Mouse (Mus musculus): ENCODE results near the gene Rapgef5. TPM values are rescaled to one million over a fixed set of nuclear protein-coding genes. Genes with fewer than 3 reads are reported as not detected.

Rapgef5 gene
- polyA plus RNA-seq, 1 experiment from 2014 or later = 31.7 TPM

- 80% methylated on average over 8 of the region's 8 CpGs for WGBS
- Histone ChIP-seq H3K27me3 (replicated peaks) (no peaks in the 10 kb centered on the region), H3K4me3 (replicated peaks) (no peak overlapping the region), H3K4me2 (no peak overlapping the region), H3K9me3 (replicated peaks) (no peaks in the 10 kb centered on the region), H3K4me1 (peaks cover 8% of the 10 kb centered on the region; the same call in 1 of the 2 replicates), H3K27ac (replicated peaks) (no peak overlapping the region; the same call in 1 of the 2 replicates), H3K9ac (replicated peaks) (no peak overlapping the region), H3K36me3 (peaks cover 5% of the 10 kb centered on the region)
- no peak for ATAC-seq (ENCODE audit: low FRiP score)
These were observed 211.3 kb downstream of the Rapgef5 start for GRCm38 (mm10) chr12:117727481-117728177.

GRCm38 (mm10) chr12:117728178-117728611 lies 211.9 kb downstream of the Rapgef5 start:
- peaks cover 5% of the 10 kb centered on the region for H3K36me3 ChIP-seq
- H3K9me3 ChIP-seq (replicated peaks) = no peaks in the 10 kb centered on the region
- WGBS = 7% methylated on average over 3 of the region's 3 CpGs
- H3K27me3 ChIP-seq (replicated peaks) = no peaks in the 10 kb centered on the region
- peak overlapping the region; percentile 51; the same call in 1 of the 2 replicates for H3K27ac ChIP-seq (replicated peaks)
- H3K4me3 ChIP-seq (replicated peaks) = no peak overlapping the region
- H3K9ac ChIP-seq (replicated peaks) = no peak overlapping the region
- peak; percentile 58 for ATAC-seq (ENCODE audit: low FRiP score)
- H3K4me2 ChIP-seq = no peak overlapping the region
- peaks cover 8% of the 10 kb centered on the region; the same call in 1 of the 2 replicates for H3K4me1 ChIP-seq

GRCm38 (mm10) chr12:117733611-117734010 lies 217.3 kb downstream of the Rapgef5 start:
- ATAC-seq (ENCODE audit: low FRiP score) = no peak
- no peak overlapping the region for H3K27ac ChIP-seq (replicated peaks)
- H3K4me3 ChIP-seq (replicated peaks) = no peak overlapping the region
- H3K9ac ChIP-seq (replicated peaks) = no peak overlapping the region
- no peaks in the 10 kb centered on the region for H3K9me3 ChIP-seq (replicated peaks)
- H3K4me1 ChIP-seq = peaks cover 26% of the 10 kb centered on the region
- H3K36me3 ChIP-seq = no peaks in the 10 kb centered on the region; the same call in 1 of the 2 replicates
- H3K4me2 ChIP-seq = no peak overlapping the region
- no peaks in the 10 kb centered on the region for H3K27me3 ChIP-seq (replicated peaks)

GRCm38 (mm10) chr12:117736130-117736529 lies 219.9 kb downstream of the Rapgef5 start:
- Histone ChIP-seq H3K36me3 (no peaks in the 10 kb centered on the region), H3K4me3 (replicated peaks) (no peak overlapping the region), H3K4me2 (no peak overlapping the region), H3K27ac (replicated peaks) (peak overlapping the region; percentile 52; the same call in 1 of the 2 replicates), H3K9ac (replicated peaks) (no peak overlapping the region), H3K27me3 (replicated peaks) (no peaks in the 10 kb centered on the region), H3K4me1 (peaks cover 34% of the 10 kb centered on the region), H3K9me3 (replicated peaks) (no peaks in the 10 kb centered on the region)
- ATAC-seq (ENCODE audit: low FRiP score) = no peak
- WGBS = 82% methylated on average over 3 of the region's 3 CpGs

- Histone ChIP-seq H3K4me3 (replicated peaks) (no peak overlapping the region), H3K9ac (replicated peaks) (no peak overlapping the region), H3K36me3 (no peaks in the 10 kb centered on the region), H3K9me3 (replicated peaks) (no peaks in the 10 kb centered on the region), H3K4me2 (no peak overlapping the region), H3K27me3 (replicated peaks) (no peaks in the 10 kb centered on the region), H3K27ac (replicated peaks) (no peak overlapping the region; the same call in 1 of the 2 replicates), H3K4me1 (peaks cover 37% of the 10 kb centered on the region)
- WGBS = 19% methylated on average over 2 of the region's 2 CpGs
- ATAC-seq (ENCODE audit: low FRiP score) = peak; percentile 85
These were observed 220.6 kb downstream of the Rapgef5 start for GRCm38 (mm10) chr12:117736928-117737327.

- Histone ChIP-seq H3K27me3 (replicated peaks) (no peaks in the 10 kb centered on the region), H3K9me3 (replicated peaks) (no peaks in the 10 kb centered on the region), H3K27ac (replicated peaks) (peak overlapping the region; percentile 45), H3K9ac (replicated peaks) (no peak overlapping the region), H3K36me3 (no peaks in the 10 kb centered on the region), H3K4me2 (no peak overlapping the region), H3K4me3 (replicated peaks) (no peak overlapping the region), H3K4me1 (peaks cover 42% of the 10 kb centered on the region)
- no peak for ATAC-seq (ENCODE audit: low FRiP score)
- 63% methylated on average over 11 of the region's 11 CpGs for WGBS
These were observed 221.2 kb downstream of the Rapgef5 start for GRCm38 (mm10) chr12:117737332-117738031.

GRCm38 (mm10) chr12:117742487-117742886 lies 226.2 kb downstream of the Rapgef5 start:
- Histone ChIP-seq H3K9ac (replicated peaks) (no peak overlapping the region), H3K36me3 (peaks cover 13% of the 10 kb centered on the region), H3K4me1 (peaks cover 22% of the 10 kb centered on the region), H3K4me3 (replicated peaks) (no peak overlapping the region), H3K9me3 (replicated peaks) (no peaks in the 10 kb centered on the region), H3K4me2 (no peak overlapping the region), H3K27ac (replicated peaks) (no peak overlapping the region), H3K27me3 (replicated peaks) (no peaks in the 10 kb centered on the region)
- no peak for ATAC-seq (ENCODE audit: low FRiP score)
- 36% methylated on average over 1 of the region's 1 CpGs for WGBS

GRCm38 (mm10) chr12:117744580-117745483 lies 228.6 kb downstream of the Rapgef5 start:
- H3K4me2 ChIP-seq = no peak overlapping the region
- peaks cover 16% of the 10 kb centered on the region for H3K36me3 ChIP-seq
- H3K9me3 ChIP-seq (replicated peaks) = no peaks in the 10 kb centered on the region
- WGBS = 43% methylated on average over 8 of the region's 8 CpGs
- no peaks in the 10 kb centered on the region for H3K27me3 ChIP-seq (replicated peaks)
- H3K27ac ChIP-seq (replicated peaks) = no peak overlapping the region
- H3K4me1 ChIP-seq = peaks cover 17% of the 10 kb centered on the region
- ATAC-seq (ENCODE audit: low FRiP score) = no peak
- no peak overlapping the region for H3K4me3 ChIP-seq (replicated peaks)
- H3K9ac ChIP-seq (replicated peaks) = no peak overlapping the region

- Histone ChIP-seq H3K36me3 (peaks cover 17% of the 10 kb centered on the region), H3K4me2 (no peak overlapping the region), H3K27me3 (replicated peaks) (no peaks in the 10 kb centered on the region), H3K4me1 (peaks cover 16% of the 10 kb centered on the region), H3K4me3 (replicated peaks) (no peak overlapping the region), H3K9me3 (replicated peaks) (no peaks in the 10 kb centered on the region), H3K9ac (replicated peaks) (no peak overlapping the region), H3K27ac (replicated peaks) (no peak overlapping the region)
- 85% methylated on average over 7 of the region's 7 CpGs for WGBS
- no peak for ATAC-seq (ENCODE audit: low FRiP score)
These were observed 230.3 kb downstream of the Rapgef5 start for GRCm38 (mm10) chr12:117746611-117747010.

- Histone ChIP-seq H3K9ac (replicated peaks) (peak overlapping the region; percentile 15; the same call in 1 of the 2 replicates), H3K9me3 (replicated peaks) (no peaks in the 10 kb centered on the region), H3K4me2 (peak overlapping the region; percentile 38), H3K4me1 (peaks cover 24% of the 10 kb centered on the region), H3K27ac (replicated peaks) (peak overlapping the region; percentile 75), H3K27me3 (replicated peaks) (no peaks in the 10 kb centered on the region), H3K36me3 (peaks cover 17% of the 10 kb centered on the region), H3K4me3 (replicated peaks) (no peak overlapping the region)
- ATAC-seq (ENCODE audit: low FRiP score) = peak; percentile 49
- 18% methylated on average over 9 of the region's 9 CpGs for WGBS
These were observed 234.8 kb downstream of the Rapgef5 start for GRCm38 (mm10) chr12:117751045-117751444.
